Mouse (Mus musculus) layer of hippocampus, adult 6 months (tissue): ENCODE measurements around the gene Trmt112. TPM values are rescaled to one million over a fixed set of nuclear protein-coding genes. Genes with fewer than 3 reads are reported as not detected.

Experiments used
- long read RNA-seq, 2 experiments: library from polyadenylated mRNA; unstranded; transcript quantifications; one replicate each; pipeline ENCODE4 v2.0.0; 2019 to 2020
- microRNA-seq: library from miRNA; unstranded; fragments of <30 nt; microRNA quantifications from one replicate; pipeline ENCODE4 v1.2.0, GENCODE M21; 2020
- polyA plus RNA-seq: library from polyadenylated mRNA; unstranded; fragments of <200 nt; fragmentation: Nextera tagmentation; gene quantifications from 2 replicates; pipeline ENCODE4 v1.2.3, GENCODE M21; 2021

Trmt112 gene
- 133 and 145 TPM in 2 replicates for polyA plus RNA-seq
- long read RNA-seq, experiment 1, transcript Trmt112-202 (4 exons, 985 nt) = major isoform, 68 of 69 reads
- long read RNA-seq, experiment 1, partial matches to known transcripts = 1 of 69 reads
- long read RNA-seq, experiment 1, other reads (novel, unspliced or antisense) = 0 of 69 reads
- long read RNA-seq, experiment 2, transcript Trmt112-202 (4 exons, 985 nt) = major isoform, 15 of 15 reads
- long read RNA-seq, experiment 2, partial matches to known transcripts = 0 of 15 reads
- long read RNA-seq, experiment 2, other reads (novel, unspliced or antisense) = 0 of 15 reads

DNA sequence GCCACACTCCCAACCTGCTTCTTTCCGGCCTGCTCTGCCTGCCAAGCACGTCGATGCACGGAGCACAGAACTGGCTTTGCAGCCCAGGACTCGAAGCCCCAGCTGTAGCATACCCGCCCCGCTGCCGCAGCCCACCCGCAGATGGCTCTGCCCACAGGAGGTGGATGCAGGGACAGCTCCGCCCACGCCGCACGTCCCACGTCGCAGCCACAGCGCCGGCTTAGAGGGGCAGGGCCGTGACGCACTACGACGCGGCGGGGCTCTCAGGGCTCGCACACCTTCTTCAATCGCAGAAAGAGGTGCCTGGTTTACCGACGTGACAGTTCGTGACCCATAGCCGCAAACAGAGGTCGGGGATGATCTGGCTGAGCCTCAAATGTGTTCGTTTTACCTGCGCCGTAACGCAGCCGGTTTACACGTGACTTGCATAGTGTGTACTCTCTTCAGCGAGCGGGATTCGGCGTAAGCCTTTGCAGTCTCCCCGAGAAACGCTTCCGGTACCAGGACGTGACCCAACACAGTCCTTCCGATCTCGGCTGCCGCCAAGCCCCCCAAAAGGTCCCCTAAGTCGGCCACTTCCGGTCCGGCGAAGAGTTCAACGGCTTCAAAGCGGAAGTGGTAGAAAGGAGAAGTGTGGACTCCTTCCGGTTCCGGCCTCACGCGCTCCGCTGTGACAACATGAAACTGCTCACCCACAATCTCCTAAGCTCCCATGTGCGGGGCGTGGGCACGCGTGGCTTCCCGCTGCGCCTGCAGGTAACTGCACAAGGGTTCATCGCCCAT lies at the start of gene Trmt112, which contains the start of gene Prdx5:
Gene Trmt112 (plus strand): TSS at position 192 of the 783 bp plus-strand sequence.
Gene Prdx5 (minus strand): TSS at position 600 of the 783 bp plus-strand sequence.

DNA sequence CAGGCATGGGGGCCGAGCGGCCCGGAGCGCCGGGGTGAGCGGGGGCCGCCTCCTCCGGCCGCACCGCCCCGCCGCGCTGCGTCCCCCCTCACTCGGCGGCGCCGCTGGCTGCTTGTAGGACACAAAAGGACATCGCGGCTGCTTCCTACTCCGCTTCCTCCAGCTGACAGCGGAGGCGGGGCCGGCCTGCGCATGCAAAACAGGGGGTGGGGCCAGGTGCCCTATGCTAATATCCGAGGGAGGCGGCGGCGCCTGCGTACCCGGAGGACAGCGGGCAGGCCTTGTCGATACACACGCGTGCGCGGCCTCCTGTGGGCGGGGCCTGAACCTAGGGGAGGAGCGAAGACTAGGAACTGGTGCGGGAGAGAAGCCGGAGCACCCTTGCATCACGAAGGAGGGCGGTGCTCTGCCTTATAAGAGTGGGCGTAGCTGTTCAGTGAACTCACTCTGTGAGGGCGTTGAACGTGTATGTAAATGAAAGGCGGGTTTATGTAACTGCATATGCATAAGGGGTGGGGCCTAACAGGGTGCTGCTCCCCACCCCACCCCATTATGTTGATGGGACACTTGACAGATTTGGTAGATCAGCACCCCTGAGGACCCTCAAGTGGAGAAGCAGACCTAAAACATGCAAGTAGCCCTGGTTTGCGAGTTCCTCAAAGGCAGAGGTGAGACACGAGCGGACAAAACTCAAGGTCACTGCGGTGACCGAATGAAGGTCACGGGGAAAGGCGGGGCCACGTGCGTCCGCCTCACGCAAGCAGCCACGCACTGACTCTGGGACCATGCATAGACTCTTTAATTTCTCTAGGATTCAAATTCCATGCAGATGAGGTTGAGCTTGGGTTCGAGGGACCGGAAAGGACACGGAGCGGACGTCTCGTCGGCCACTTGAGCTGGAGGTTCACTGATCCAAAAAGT lies 12.4 kb downstream of the Trmt112 start, which contains the start of gene Esrra:
Gene Esrra (minus strand): TSS at position 167 of the 921 bp plus-strand sequence.

DNA sequence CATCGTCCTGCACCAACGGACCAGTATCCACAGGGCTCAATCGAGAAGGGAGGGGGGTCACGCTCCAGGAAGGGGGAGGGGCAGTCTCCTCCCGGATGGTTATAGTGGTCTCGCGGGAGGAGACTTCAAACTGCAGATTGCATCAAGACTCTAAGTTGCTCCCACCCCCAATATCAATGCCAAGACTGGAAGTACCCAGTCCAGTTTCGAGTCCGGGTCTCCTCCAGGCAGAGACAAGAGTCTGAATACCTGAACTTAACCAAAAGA lies 15.7 kb downstream of the Trmt112 start, which contains the start of gene Catsperz:
Gene Catsperz (minus strand): TSS at position 74 of the 267 bp plus-strand sequence.

DNA sequence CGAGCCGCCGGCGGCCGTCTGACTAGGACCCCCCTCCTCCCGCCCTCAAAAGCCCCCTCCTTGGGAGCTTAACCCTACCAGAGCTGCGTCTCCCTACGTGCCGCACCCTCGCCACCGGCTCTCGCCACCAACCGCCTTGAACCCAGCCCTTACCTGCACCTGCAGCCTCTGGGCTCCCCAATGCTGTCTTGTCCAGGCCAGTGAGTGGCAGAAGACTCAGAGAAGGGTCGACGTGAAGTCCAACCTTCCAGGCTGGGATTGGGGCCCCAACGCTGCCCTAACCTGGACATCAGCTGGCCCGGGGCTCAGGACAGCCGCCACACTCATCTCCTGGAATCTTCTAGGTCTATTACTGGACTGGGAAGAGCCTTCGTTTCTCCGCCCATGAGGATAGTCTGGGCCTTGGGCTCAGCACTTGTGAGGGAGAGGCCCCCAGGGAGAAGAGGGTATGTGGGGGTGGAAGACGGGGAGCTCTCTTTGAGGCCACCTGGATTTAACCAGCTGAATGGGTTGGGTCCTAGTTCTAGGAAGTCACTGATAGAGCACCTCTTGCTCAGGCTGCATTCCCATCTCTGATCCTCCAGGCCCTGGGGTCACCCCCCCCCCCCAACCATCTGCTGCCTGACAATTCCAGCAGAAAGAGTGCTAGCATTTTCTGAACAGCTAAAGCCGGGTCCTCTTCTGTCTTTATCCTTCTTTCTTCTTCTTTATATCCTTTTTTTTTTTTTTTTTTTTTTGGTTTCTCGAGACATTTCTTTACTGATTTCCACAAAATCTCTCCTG lies 24.9 kb downstream of the Trmt112 start, which contains the start of gene Kcnk4:
Gene Kcnk4 (minus strand): TSS at position 321 of the 783 bp plus-strand sequence.

DNA sequence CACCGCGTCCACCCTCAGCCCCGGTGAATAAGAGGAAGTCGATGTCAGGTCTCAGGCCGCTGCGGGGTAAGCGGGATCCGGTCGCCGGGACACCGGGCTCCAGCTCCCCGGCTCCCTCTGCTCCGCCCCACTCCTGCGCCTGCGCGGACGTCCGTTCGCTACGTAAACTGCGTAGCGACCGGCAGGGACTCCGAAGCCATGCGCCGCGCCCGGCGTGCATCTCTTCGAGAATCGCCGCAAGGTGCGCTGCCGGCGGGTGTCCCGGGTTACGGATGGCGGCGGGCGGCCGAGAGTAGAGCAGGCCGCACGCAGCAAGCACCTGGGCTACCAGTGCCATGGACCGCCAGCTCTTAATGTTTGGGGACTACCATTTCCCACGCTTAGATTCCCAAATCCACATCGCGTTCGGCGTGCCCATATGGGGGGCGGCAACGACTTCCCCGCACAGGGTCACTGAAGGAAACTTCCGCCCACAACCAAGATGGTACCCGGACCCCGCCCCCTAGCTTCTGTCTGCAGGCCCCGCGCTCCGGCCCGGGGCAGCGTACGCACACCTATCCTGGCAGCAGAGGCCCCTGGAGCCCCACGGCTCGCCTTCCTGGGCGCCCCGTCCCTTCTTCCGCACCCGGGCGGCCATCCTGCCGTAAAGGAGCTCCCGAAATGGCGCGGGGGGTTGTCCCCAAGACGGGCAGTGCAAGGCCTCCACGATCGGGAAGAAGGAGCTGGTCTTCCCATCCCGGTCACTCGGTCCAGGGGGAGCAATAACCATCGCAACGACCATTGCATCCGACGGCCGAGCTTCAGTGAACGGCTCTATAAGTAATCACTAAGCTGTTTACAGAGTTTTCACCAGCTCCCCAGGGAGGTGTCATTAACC lies 32.1 kb downstream of the Trmt112 start, which contains the start of gene Bad:
Gene Bad (plus strand): TSS at position 490 of the 877 bp plus-strand sequence.

DNA sequence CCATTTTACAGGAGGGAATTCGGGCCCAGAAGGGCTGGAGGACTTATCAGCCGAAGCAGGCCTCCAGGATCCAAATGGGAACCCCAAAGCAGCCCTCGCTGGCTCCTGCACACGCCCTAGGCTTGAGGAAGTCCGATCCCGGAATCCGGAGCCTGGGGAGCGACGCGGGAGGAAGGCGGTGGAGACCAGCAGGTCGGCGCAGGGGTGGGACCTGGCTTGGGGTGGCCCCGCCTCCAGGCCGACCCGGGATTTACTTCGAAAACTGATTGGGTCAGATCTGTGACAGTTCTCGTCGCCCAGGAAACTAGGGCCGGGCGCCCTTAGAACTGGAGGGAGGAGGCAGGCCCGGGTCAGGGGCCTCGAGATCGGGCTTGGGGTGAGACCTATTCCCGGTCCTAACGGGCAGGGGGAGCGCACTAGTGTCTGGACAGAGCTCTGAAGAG lies 32.8 kb downstream of the Trmt112 start, which contains the start of gene Gpr137:
Gene Gpr137 (minus strand): TSS at position 232 of the 443 bp plus-strand sequence.

Small RNAs within 50 kb of the gene (microRNA-seq; reads per million reads assigned to microRNA genes)
- 3.9 reads per million, percentile 13 among the genes with 10 or more reads in this experiment for gene Mir6990

Other genes with a start within 250 kb of the Trmt112 start
- 28.5 and 31.7 TPM in 2 replicates for gene Rps6ka4, start 69.1 kb upstream of the Trmt112 start, polyA plus RNA-seq
- gene Ccdc88b, start 51.5 kb upstream of the Trmt112 start, polyA plus RNA-seq = 1.4 and 1.6 TPM in 2 replicates
- 774 and 793 TPM in 2 replicates for gene Prdx5, start 408 bp downstream of the Trmt112 start, polyA plus RNA-seq
- gene Esrra, start 12.1 kb downstream of the Trmt112 start, polyA plus RNA-seq = 3.2 and 3.4 TPM in 2 replicates
- gene Catsperz, start 15.7 kb downstream of the Trmt112 start, polyA plus RNA-seq = 4.3 TPM in 2 replicates
- gene Kcnk4, start 24.8 kb downstream of the Trmt112 start, polyA plus RNA-seq = 10.4 and 12.2 TPM in 2 replicates
- gene Bad, start 32.2 kb downstream of the Trmt112 start, polyA plus RNA-seq = 47.9 and 48.1 TPM in 2 replicates
- gene Gpr137, start 32.8 kb downstream of the Trmt112 start, polyA plus RNA-seq = 18.3 and 23.0 TPM in 2 replicates
- 23.4 and 26.0 TPM in 2 replicates for gene Ppp1r14b, start 65.3 kb downstream of the Trmt112 start, polyA plus RNA-seq
- gene Plcb3, start 66.8 kb downstream of the Trmt112 start, polyA plus RNA-seq = 8.5 and 8.6 TPM in 2 replicates
- gene Fkbp2, start 70.8 kb downstream of the Trmt112 start, polyA plus RNA-seq = 284 and 296 TPM in 2 replicates
- 74.0 and 88.5 TPM in 2 replicates for gene Vegfb, start 78.0 kb downstream of the Trmt112 start, polyA plus RNA-seq
- 27.6 and 28.0 TPM in 2 replicates for gene Dnajc4, start 82.9 kb downstream of the Trmt112 start, polyA plus RNA-seq
- gene Nudt22, start 86.4 kb downstream of the Trmt112 start, polyA plus RNA-seq = 17.2 and 17.7 TPM in 2 replicates
- 18.7 and 22.7 TPM in 2 replicates for gene Trpt1, start 86.4 kb downstream of the Trmt112 start, polyA plus RNA-seq
- 3.8 and 4.5 TPM in 2 replicates for gene Fermt3, start 109.8 kb downstream of the Trmt112 start, polyA plus RNA-seq
- 119 and 128 TPM in 2 replicates for gene Stip1, start 130.3 kb downstream of the Trmt112 start, polyA plus RNA-seq
- 3.4 and 3.9 TPM in 2 replicates for gene Macrod1, start 147.1 kb downstream of the Trmt112 start, polyA plus RNA-seq
- 2.2 and 2.6 TPM in 2 replicates for gene Flrt1, start 196.0 kb downstream of the Trmt112 start, polyA plus RNA-seq